Mouse (Mus musculus) neural tube, embryonic 12.5 days (tissue): ENCODE measurements around the gene Cdc42bpb. TPM values are rescaled to one million over a fixed set of nuclear protein-coding genes. Genes with fewer than 3 reads are reported as not detected.

Source experiments
- ATAC-seq: fragments of 200-750 bp; cut with Nextera tagmentation; 2 replicates; pipeline ENCODE4 v1.8.0; 2017; ENCODE audit warnings: low read depth, mild to moderate bottlenecking, moderate TSS enrichment, moderate library complexity; ENCODE audit not compliant: low FRiP score
- H3K27ac ChIP-seq: fragments of 300-500 bp; sonication (generic); 2 replicates; pipeline ENCODE4 v1.5.1; 2016
- H3K27me3 ChIP-seq: fragments of 300-500 bp; sonication (generic); replicated peaks from 2 replicates; pipeline ENCODE4 v1.6.1; 2016; ENCODE audit warnings: mild to moderate bottlenecking
- H3K36me3 ChIP-seq: fragments of 300-500 bp; sonication (generic); 2 replicates; pipeline ENCODE4 v1.6.1; 2016; ENCODE audit warnings: mild to moderate bottlenecking
- H3K4me1 ChIP-seq: fragments of 300-500 bp; sonication (generic); 2 replicates; pipeline ENCODE4 v1.6.1; 2016
- H3K4me2 ChIP-seq: fragments of 300-500 bp; sonication (generic); replicated peaks from 2 replicates; pipeline ENCODE4 v1.6.1; 2016; ENCODE audit warnings: mild to moderate bottlenecking
- H3K4me3 ChIP-seq: fragments of 300-500 bp; sonication (generic); 2 replicates; pipeline ENCODE4 v1.5.1; 2016
- H3K9ac ChIP-seq: fragments of 300-500 bp; sonication (generic); 2 replicates; pipeline ENCODE4 v1.6.1; 2016; ENCODE audit warnings: mild to moderate bottlenecking
- H3K9me3 ChIP-seq: fragments of 300-500 bp; sonication (generic); 2 replicates; pipeline ENCODE4 v1.6.1; 2016; ENCODE audit warnings: mild to moderate bottlenecking
- WGBS: fragments of 180-500 bp; shearing (Covaris S2); methylation state at CpG from one replicate; pipeline ENCODE4 v1.1.7; 2016; 5-methylcytosine and 5-hydroxymethylcytosine counted together
- polyA plus RNA-seq: library from polyadenylated mRNA; unstranded; fragments of >200 nt; fragmentation: Nextera tagmentation; extraction: Ambion mirVana; gene quantifications from 2 replicates; pipeline ENCODE4 v1.2.1, GENCODE M21; 2016

Gene Cdc42bpb
- polyA plus RNA-seq, 1 experiment from 2014 or later: 44.9 TPM

- Histone ChIP-seq H3K36me3 (peaks cover 93% of the 10 kb centered on the region), H3K4me2 (no peak overlapping the region), H3K9me3 (no peaks in the 10 kb centered on the region), H3K27me3 (no peaks in the 10 kb centered on the region), H3K9ac (no peak overlapping the region), H3K27ac (no peak overlapping the region), H3K4me1 (no peaks in the 10 kb centered on the region), H3K4me3 (no peak overlapping the region)
- WGBS: 97% methylated on average over 14 of the region's 14 CpGs
- ATAC-seq: no peak
Measured at GRCm38 (mm10) chr12:111302018-111302345, 75.5 kb downstream of the Cdc42bpb start.

- no peaks in the 10 kb centered on the region for H3K4me1 ChIP-seq
- H3K4me2 ChIP-seq: no peak overlapping the region
- H3K27me3 ChIP-seq: no peaks in the 10 kb centered on the region
- no peaks in the 10 kb centered on the region for H3K9me3 ChIP-seq
- no peak overlapping the region for H3K9ac ChIP-seq
- H3K4me3 ChIP-seq: no peak overlapping the region
- no peak overlapping the region for H3K27ac ChIP-seq
- H3K36me3 ChIP-seq: peaks cover 93% of the 10 kb centered on the region
- ATAC-seq: no peak
- 95% methylated on average over 27 of the region's 27 CpGs for WGBS
Measured at GRCm38 (mm10) chr12:111301322-111302017, 76.0 kb downstream of the Cdc42bpb start.

GRCm38 (mm10) chr12:111293025-111293424 is 84.5 kb downstream of the Cdc42bpb start:
- no peak for ATAC-seq
- Histone ChIP-seq H3K27ac (no peak overlapping the region), H3K4me3 (no peak overlapping the region), H3K9ac (no peak overlapping the region), H3K36me3 (peaks cover 76% of the 10 kb centered on the region), H3K4me1 (no peaks in the 10 kb centered on the region), H3K27me3 (no peaks in the 10 kb centered on the region), H3K9me3 (no peaks in the 10 kb centered on the region), H3K4me2 (no peak overlapping the region)
- 94% methylated on average over 12 of the region's 12 CpGs for WGBS

GRCm38 (mm10) chr12:111284532-111284931 is 93.0 kb downstream of the Cdc42bpb start:
- 37% methylated on average over 10 of the region's 10 CpGs for WGBS
- H3K9ac ChIP-seq: no peak overlapping the region

GRCm38 (mm10) chr12:111283573-111283972 is 93.9 kb downstream of the Cdc42bpb start:
- Histone ChIP-seq H3K9me3 (no peaks in the 10 kb centered on the region), H3K9ac (no peak overlapping the region), H3K27me3 (no peaks in the 10 kb centered on the region), H3K36me3 (no peaks in the 10 kb centered on the region), H3K27ac (no peak overlapping the region), H3K4me2 (no peak overlapping the region), H3K4me3 (no peak overlapping the region), H3K4me1 (peaks cover 6% of the 10 kb centered on the region; the same call in 1 of the 2 replicates)
- 70% methylated on average over 4 of the region's 4 CpGs for WGBS
- ATAC-seq: no peak

More at GRCm38 (mm10) chr12:111284532-111284931, 93.0 kb downstream of the Cdc42bpb start:
- ATAC-seq: no peak
- Histone ChIP-seq H3K27ac (no peak overlapping the region), H3K4me3 (no peak overlapping the region), H3K36me3 (no peaks in the 10 kb centered on the region), H3K4me2 (peak overlapping the region; percentile 41), H3K4me1 (peaks cover 6% of the 10 kb centered on the region; the same call in 1 of the 2 replicates), H3K9me3 (no peaks in the 10 kb centered on the region), H3K27me3 (no peaks in the 10 kb centered on the region)

GRCm38 (mm10) chr12:111276371-111276770 is 101.1 kb downstream of the Cdc42bpb start:
- peaks cover 22% of the 10 kb centered on the region for H3K4me1 ChIP-seq
- no peaks in the 10 kb centered on the region for H3K9me3 ChIP-seq
- H3K9ac ChIP-seq: no peak overlapping the region
- no peak overlapping the region for H3K4me2 ChIP-seq
- peaks cover 62% of the 10 kb centered on the region for H3K27me3 ChIP-seq
- H3K27ac ChIP-seq: no peak overlapping the region
- H3K36me3 ChIP-seq: no peaks in the 10 kb centered on the region
- WGBS: 59% methylated on average over 6 of the region's 6 CpGs
- no peak for ATAC-seq
- no peak overlapping the region for H3K4me3 ChIP-seq

- under 1% methylated on average over 58 of the region's 58 CpGs for WGBS
- Histone ChIP-seq H3K27me3 (peaks cover 73% of the 10 kb centered on the region), H3K9me3 (no peaks in the 10 kb centered on the region), H3K4me1 (peaks cover 22% of the 10 kb centered on the region), H3K27ac (no peak overlapping the region), H3K4me2 (peak overlapping the region; percentile 66), H3K9ac (peak overlapping the region; percentile 33; the same call in 1 of the 2 replicates), H3K36me3 (no peaks in the 10 kb centered on the region), H3K4me3 (peak overlapping the region; percentile 34)
- ATAC-seq: no peak
Measured at GRCm38 (mm10) chr12:111275150-111275841, 102.2 kb downstream of the Cdc42bpb start.

- Histone ChIP-seq H3K36me3 (no peaks in the 10 kb centered on the region), H3K9ac (peak overlapping the region; percentile 33), H3K4me1 (peaks cover 22% of the 10 kb centered on the region), H3K4me2 (peak overlapping the region; percentile 66), H3K27me3 (peaks cover 80% of the 10 kb centered on the region), H3K9me3 (no peaks in the 10 kb centered on the region), H3K27ac (no peak overlapping the region), H3K4me3 (peak overlapping the region; percentile 34)
- WGBS: 3% methylated on average over 80 of the region's 80 CpGs
- no peak for ATAC-seq
Measured at GRCm38 (mm10) chr12:111274447-111275149, 102.9 kb downstream of the Cdc42bpb start.

- no peak overlapping the region for H3K27ac ChIP-seq
- ATAC-seq: no peak
- H3K4me1 ChIP-seq: peaks cover 22% of the 10 kb centered on the region
- peak overlapping the region; percentile 66 for H3K4me2 ChIP-seq
- no peaks in the 10 kb centered on the region for H3K9me3 ChIP-seq
- H3K36me3 ChIP-seq: no peaks in the 10 kb centered on the region
- peak overlapping the region; percentile 34 for H3K4me3 ChIP-seq
- WGBS: 3% methylated on average over 28 of the region's 28 CpGs
- H3K9ac ChIP-seq: peak overlapping the region; percentile 33; the same call in 1 of the 2 replicates
- H3K27me3 ChIP-seq: peaks cover 85% of the 10 kb centered on the region
Measured at GRCm38 (mm10) chr12:111274006-111274405, 103.5 kb downstream of the Cdc42bpb start.

- H3K9ac ChIP-seq: no peak overlapping the region
- H3K36me3 ChIP-seq: 0 out of 2 replicates have a peak, but pooled peaks cover under 1% of the 10 kb centered on the region
- no peak overlapping the region for H3K27ac ChIP-seq
- H3K27me3 ChIP-seq: peaks cover 83% of the 10 kb centered on the region
- ATAC-seq: no peak
- WGBS: 18% methylated on average over 12 of the region's 12 CpGs
- peaks cover 22% of the 10 kb centered on the region for H3K4me1 ChIP-seq
- no peaks in the 10 kb centered on the region for H3K9me3 ChIP-seq
- no peak overlapping the region for H3K4me3 ChIP-seq
- H3K4me2 ChIP-seq: no peak overlapping the region
Measured at GRCm38 (mm10) chr12:111272420-111272819, 105.1 kb downstream of the Cdc42bpb start.

- peaks cover 79% of the 10 kb centered on the region for H3K27me3 ChIP-seq
- no peak for ATAC-seq
- no peak overlapping the region for H3K4me3 ChIP-seq
- H3K4me2 ChIP-seq: no peak overlapping the region
- H3K9ac ChIP-seq: no peak overlapping the region
- H3K36me3 ChIP-seq: 0 out of 2 replicates have a peak, but pooled peaks cover 4% of the 10 kb centered on the region
- no peak overlapping the region for H3K27ac ChIP-seq
- H3K4me1 ChIP-seq: peaks cover 22% of the 10 kb centered on the region
- WGBS: 16% methylated on average over 8 of the region's 8 CpGs
- H3K9me3 ChIP-seq: no peaks in the 10 kb centered on the region
Measured at GRCm38 (mm10) chr12:111271966-111272365, 105.6 kb downstream of the Cdc42bpb start.

- Histone ChIP-seq H3K4me2 (no peak overlapping the region), H3K27me3 (peaks cover 73% of the 10 kb centered on the region), H3K4me3 (no peak overlapping the region), H3K36me3 (0 out of 2 replicates have a peak, but pooled peaks cover 4% of the 10 kb centered on the region), H3K9ac (no peak overlapping the region), H3K9me3 (no peaks in the 10 kb centered on the region), H3K4me1 (peaks cover 22% of the 10 kb centered on the region), H3K27ac (no peak overlapping the region)
- WGBS: 7% methylated on average over 28 of the region's 28 CpGs
- no peak for ATAC-seq
Measured at GRCm38 (mm10) chr12:111271406-111271805, 106.1 kb downstream of the Cdc42bpb start.
